Mouse (Mus musculus) limb, embryonic 14.5 days (tissue): ENCODE results near the gene Dnph1. TPM values are rescaled to one million over a fixed set of nuclear protein-coding genes. Genes with fewer than 3 reads are reported as not detected.

Experiments
- ATAC-seq: fragments of 200-750 bp; cut with Nextera tagmentation; 2 replicates; pipeline ENCODE4 v1.8.0; 2017; ENCODE audit warnings: low read depth, moderate number of reproducible peaks, moderate TSS enrichment; ENCODE audit not compliant: low FRiP score
- DNase-seq: peaks from one replicate; pipeline ENCODE4 v3.0.0-alpha.2; 2015; ENCODE audit warnings: low spot score
- H3K27ac ChIP-seq: fragments of 300-500 bp; sonication (generic); replicated peaks from 2 replicates; pipeline ENCODE4 v1.5.1; 2014; ENCODE audit warnings: low read depth, mild to moderate bottlenecking, low read length, moderate library complexity, mixed read lengths
- H3K27me3 ChIP-seq: fragments of 300-500 bp; sonication (generic); 2 replicates; pipeline ENCODE4 v1.6.1; 2014; ENCODE audit warnings: low read length, mixed read lengths; ENCODE audit not compliant: control insufficient read depth, insufficient read depth
- H3K36me3 ChIP-seq: fragments of 300-500 bp; sonication (generic); 2 replicates; pipeline ENCODE4 v1.6.1; 2014; ENCODE audit warnings: mild to moderate bottlenecking, low read length, moderate library complexity, mixed read lengths; ENCODE audit not compliant: control insufficient read depth, insufficient read depth
- H3K4me1 ChIP-seq: fragments of 300-500 bp; sonication (generic); 2 replicates; pipeline ENCODE4 v1.6.1; 2014; ENCODE audit warnings: antibody characterized with exemption, low read length, mixed read lengths; ENCODE audit not compliant: control insufficient read depth, insufficient read depth
- H3K4me2 ChIP-seq: fragments of 300-500 bp; sonication (generic); replicated peaks from 2 replicates; pipeline ENCODE4 v1.6.1; 2014; ENCODE audit warnings: low read depth, mild to moderate bottlenecking, low read length, moderate library complexity; ENCODE audit not compliant: severe bottlenecking
- H3K4me3 ChIP-seq: fragments of 300-500 bp; sonication (generic); replicated peaks from 2 replicates; pipeline ENCODE4 v1.5.1; 2014; ENCODE audit warnings: low read length
- H3K9ac ChIP-seq: fragments of 300-500 bp; sonication (generic); 2 replicates; pipeline ENCODE4 v1.6.1; 2014; ENCODE audit warnings: mild to moderate bottlenecking, low read depth, low read length, moderate library complexity; ENCODE audit not compliant: severe bottlenecking
- H3K9me3 ChIP-seq: fragments of 300-500 bp; sonication (generic); 2 replicates; pipeline ENCODE4 v1.6.1; 2016; ENCODE audit warnings: low read length; ENCODE audit not compliant: control insufficient read depth
- POLR2A ChIP-seq: fragments of 200-500 bp; IDR thresholded peaks from 2 replicates; pipeline ENCODE4 v1.8.0; 2012; ENCODE audit warnings: inconsistent platforms, mild to moderate bottlenecking, moderate library complexity, borderline replicate concordance; ENCODE audit not compliant: insufficient read depth, insufficient read length; ENCODE audit errors: extremely low read depth
- WGBS: fragments of 180-500 bp; shearing (Covaris S2); extraction: QIAGEN DNeasy Blood & Tissue Kit; methylation state at CpG from one replicate; pipeline ENCODE4 v1.1.7; 2014; 5-methylcytosine and 5-hydroxymethylcytosine counted together
- polyA plus RNA-seq, 2 experiments: library from polyadenylated mRNA; depleted of rRNA in 1 of 2; stranded (reverse) in 1 of 2; unstranded in 1 of 2; fragments of >200 nt; fragmentation: Nextera tagmentation in 1 of 2; extraction: Ambion mirVana in 1 of 2; gene quantifications; 2 replicates each; pipeline versions ENCODE4 v1.2.1 to v1.2.3; 2012 to 2014

The Dnph1 gene
- polyA plus RNA-seq, 2 experiments: 30.0 to 37.6 TPM

DNA sequence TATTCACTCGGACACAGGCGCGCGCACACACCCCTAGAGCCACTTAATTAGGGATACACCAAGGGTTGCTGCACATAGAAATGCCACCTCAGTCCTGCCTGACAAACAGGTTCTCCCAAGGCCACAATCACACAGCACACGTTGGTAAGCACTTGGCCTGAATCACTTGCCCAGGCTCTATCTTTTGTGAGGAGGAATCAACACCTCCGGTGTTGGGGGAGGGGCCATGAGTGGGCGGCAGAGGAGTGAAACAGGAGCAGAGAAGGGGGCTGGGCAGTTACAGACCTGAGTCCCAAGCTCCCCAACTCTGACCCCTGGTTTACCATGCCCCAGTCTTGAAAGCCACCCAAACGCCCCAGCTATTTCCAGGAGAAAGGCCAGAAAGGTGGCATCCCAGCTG lies 50.5 kb downstream of the Dnph1 start:
- no peak for TF ChIP-seq POLR2A
- no peak overlapping the region for H3K9ac ChIP-seq
- WGBS: 16% methylated on average over 8 of the region's 8 CpGs
- no peak for DNase-seq
- H3K4me3 ChIP-seq: 0 out of 2 replicates have a peak overlapping the region, but pooled peaks have one; percentile 48
- no peak for ATAC-seq
- peaks cover 46% of the 10 kb centered on the region for H3K36me3 ChIP-seq
- H3K4me1 ChIP-seq: peaks cover 5% of the 10 kb centered on the region; the same call in 1 of the 2 replicates
- no peak overlapping the region for H3K27ac ChIP-seq
- no peaks in the 10 kb centered on the region for H3K27me3 ChIP-seq
- no peaks in the 10 kb centered on the region for H3K9me3 ChIP-seq
- H3K4me2 ChIP-seq: no peak overlapping the region

DNA sequence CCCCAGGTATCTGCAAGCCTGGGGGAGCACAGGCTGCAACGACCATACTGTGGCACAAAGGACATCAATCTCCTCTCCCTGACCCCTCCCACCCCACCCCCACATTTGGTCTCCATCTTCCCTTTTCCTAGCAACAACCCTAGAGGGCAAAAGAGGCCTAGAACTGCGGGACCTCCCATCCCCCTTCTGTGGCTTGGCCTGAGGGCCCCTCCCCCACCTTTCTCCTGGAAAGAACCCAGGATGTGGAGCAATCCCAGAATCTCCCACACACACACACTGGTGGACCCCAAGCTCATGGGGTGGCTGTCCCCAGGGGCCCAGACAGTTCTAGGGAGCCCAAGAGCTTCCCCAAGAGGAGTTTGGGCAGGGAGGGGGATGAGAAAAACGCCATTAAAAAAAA lies 51.4 kb downstream of the Dnph1 start:
- 16% methylated on average over 3 of the region's 3 CpGs for WGBS
- Histone ChIP-seq H3K4me2 (no peak overlapping the region), H3K9ac (no peak overlapping the region), H3K27ac (no peak overlapping the region), H3K4me3 (no peak overlapping the region), H3K36me3 (peaks cover 50% of the 10 kb centered on the region), H3K27me3 (no peaks in the 10 kb centered on the region), H3K4me1 (peaks cover 11% of the 10 kb centered on the region; the same call in 1 of the 2 replicates), H3K9me3 (no peaks in the 10 kb centered on the region)
- no peak for TF ChIP-seq POLR2A
- DNase-seq (no peak), ATAC-seq (no peak)

DNA sequence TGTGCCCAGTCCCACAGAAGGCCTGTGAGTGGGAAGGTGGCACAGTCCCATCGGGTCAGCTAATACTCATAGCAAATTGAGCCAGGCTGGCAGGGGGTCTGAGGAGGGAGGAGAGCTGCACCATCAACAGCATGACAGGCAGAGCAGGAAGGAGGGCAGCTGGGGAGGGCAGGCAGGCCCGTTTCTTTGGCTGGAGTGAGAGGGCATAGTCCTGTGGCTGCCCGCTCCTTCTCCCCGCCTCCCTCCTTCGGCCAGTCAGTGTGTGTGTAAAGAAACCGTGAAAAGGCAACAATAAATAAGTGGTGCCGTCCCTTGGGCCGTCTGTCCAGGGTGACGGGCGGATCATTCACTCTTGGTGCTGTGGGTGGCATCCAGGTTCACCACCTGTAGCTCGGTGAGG lies 52.2 kb downstream of the Dnph1 start:
- H3K27ac ChIP-seq: no peak overlapping the region
- H3K36me3 ChIP-seq: peaks cover 50% of the 10 kb centered on the region
- peaks cover 19% of the 10 kb centered on the region for H3K4me1 ChIP-seq
- H3K4me2 ChIP-seq: no peak overlapping the region
- no peak for ATAC-seq
- H3K4me3 ChIP-seq: no peak overlapping the region
- H3K9me3 ChIP-seq: no peaks in the 10 kb centered on the region
- 65% methylated on average over 11 of the region's 11 CpGs for WGBS
- DNase-seq: no peak
- H3K9ac ChIP-seq: no peak overlapping the region
- no peak for TF ChIP-seq POLR2A
- H3K27me3 ChIP-seq: no peaks in the 10 kb centered on the region

DNA sequence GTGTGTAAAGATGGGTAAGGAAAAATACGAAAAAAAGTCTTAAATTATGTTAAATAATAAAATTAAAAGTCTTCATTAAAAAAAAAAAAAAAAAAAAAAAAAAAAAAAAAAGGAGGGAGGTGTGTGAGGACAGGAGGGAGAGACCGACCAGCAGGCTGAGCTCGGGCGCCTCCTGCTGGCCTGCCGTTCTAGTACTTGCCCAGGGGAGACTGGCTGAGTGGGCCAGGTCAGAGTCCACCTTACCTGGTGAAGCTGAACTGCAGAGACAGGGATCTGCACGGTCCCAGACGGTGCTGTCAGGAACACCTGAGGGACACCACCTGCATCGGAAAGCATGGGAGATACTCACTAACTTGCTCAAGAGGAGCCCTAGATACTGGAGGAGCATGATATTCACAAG lies 52.7 kb downstream of the Dnph1 start:
- no peak for TF ChIP-seq POLR2A
- Histone ChIP-seq H3K27me3 (no peaks in the 10 kb centered on the region), H3K4me2 (no peak overlapping the region), H3K4me3 (no peak overlapping the region), H3K4me1 (peaks cover 24% of the 10 kb centered on the region), H3K27ac (no peak overlapping the region), H3K9me3 (no peaks in the 10 kb centered on the region), H3K36me3 (peaks cover 50% of the 10 kb centered on the region), H3K9ac (no peak overlapping the region)
- DNase-seq (peak; percentile 72), ATAC-seq (no peak)
- whole genome bisulfite sequencing: 26% methylated on average over 8 of the region's 8 CpGs

Other genes with a start within 250 kb of the Dnph1 start
- gene Polr1c, start 248.7 kb upstream of the Dnph1 start, polyA plus RNA-seq (2012; rRNA removed): 112 and 120 TPM in 2 replicates
- gene Polr1c, start 248.7 kb upstream of the Dnph1 start, polyA plus RNA-seq (2014; fragmentation: Nextera tagmentation; extraction: Ambion mirVana): 87.5 and 98.4 TPM in 2 replicates
- gene Yipf3, start 248.6 kb upstream of the Dnph1 start, polyA plus RNA-seq (2012; rRNA removed): 92.5 and 136 TPM in 2 replicates
- gene Yipf3, start 248.6 kb upstream of the Dnph1 start, polyA plus RNA-seq (2014; fragmentation: Nextera tagmentation; extraction: Ambion mirVana): 134 and 142 TPM in 2 replicates
- 4.3 and 5.8 TPM in 2 replicates for gene Lrrc73, start 243.2 kb upstream of the Dnph1 start, polyA plus RNA-seq (2012; rRNA removed)
- 1.4 and 2.0 TPM in 2 replicates for gene Lrrc73, start 243.2 kb upstream of the Dnph1 start, polyA plus RNA-seq (2014; fragmentation: Nextera tagmentation; extraction: Ambion mirVana)
- 117 and 140 TPM in 2 replicates for gene Tjap1, start 213.7 kb upstream of the Dnph1 start, polyA plus RNA-seq (2012; rRNA removed)
- gene Tjap1, start 213.7 kb upstream of the Dnph1 start, polyA plus RNA-seq (2014; fragmentation: Nextera tagmentation; extraction: Ambion mirVana): 50.6 and 64.7 TPM in 2 replicates
- gene Dlk2, start 199.3 kb upstream of the Dnph1 start, polyA plus RNA-seq (2012; rRNA removed): 20.8 and 24.2 TPM in 2 replicates
- gene Dlk2, start 199.3 kb upstream of the Dnph1 start, polyA plus RNA-seq (2014; fragmentation: Nextera tagmentation; extraction: Ambion mirVana): 10.1 and 10.3 TPM in 2 replicates
- gene Abcc10, start 168.4 kb upstream of the Dnph1 start, polyA plus RNA-seq (2012; rRNA removed): 15.5 and 20.9 TPM in 2 replicates
- 5.8 and 7.3 TPM in 2 replicates for gene Abcc10, start 168.4 kb upstream of the Dnph1 start, polyA plus RNA-seq (2014; fragmentation: Nextera tagmentation; extraction: Ambion mirVana)
- gene Zfp318, start 113.0 kb upstream of the Dnph1 start, polyA plus RNA-seq (2012; rRNA removed): 23.0 and 23.7 TPM in 2 replicates
- 18.4 and 22.7 TPM in 2 replicates for gene Zfp318, start 113.0 kb upstream of the Dnph1 start, polyA plus RNA-seq (2014; fragmentation: Nextera tagmentation; extraction: Ambion mirVana)
- gene Crip3, start 67.8 kb upstream of the Dnph1 start, polyA plus RNA-seq (2012; rRNA removed): 4.5 and 6.8 TPM in 2 replicates
- 1.4 and 3.1 TPM in 2 replicates for gene Crip3, start 67.8 kb upstream of the Dnph1 start, polyA plus RNA-seq (2014; fragmentation: Nextera tagmentation; extraction: Ambion mirVana)
- gene Slc22a7, start 58.3 kb upstream of the Dnph1 start, polyA plus RNA-seq (2012; rRNA removed): not detected in 2 replicates
- gene Slc22a7, start 58.3 kb upstream of the Dnph1 start, polyA plus RNA-seq (2014; fragmentation: Nextera tagmentation; extraction: Ambion mirVana): not detected in 2 replicates
- gene Ttbk1, start 9.0 kb upstream of the Dnph1 start, polyA plus RNA-seq (2012; rRNA removed): 0.31 and 0.49 TPM in 2 replicates
- 0.06 and 0.12 TPM in 2 replicates for gene Ttbk1, start 9.0 kb upstream of the Dnph1 start, polyA plus RNA-seq (2014; fragmentation: Nextera tagmentation; extraction: Ambion mirVana)
- gene Cul9, start 49.7 kb downstream of the Dnph1 start, polyA plus RNA-seq (2012; rRNA removed): 21.1 and 25.3 TPM in 2 replicates
- 6.9 and 8.2 TPM in 2 replicates for gene Cul9, start 49.7 kb downstream of the Dnph1 start, polyA plus RNA-seq (2014; fragmentation: Nextera tagmentation; extraction: Ambion mirVana)
- 87.2 and 129 TPM in 2 replicates for gene Srf, start 59.5 kb downstream of the Dnph1 start, polyA plus RNA-seq (2012; rRNA removed)
- gene Srf, start 59.5 kb downstream of the Dnph1 start, polyA plus RNA-seq (2014; fragmentation: Nextera tagmentation; extraction: Ambion mirVana): 9.6 and 10.2 TPM in 2 replicates
- 89.4 and 116 TPM in 2 replicates for gene Ptk7, start 132.8 kb downstream of the Dnph1 start, polyA plus RNA-seq (2012; rRNA removed)
- 73.8 and 84.6 TPM in 2 replicates for gene Ptk7, start 132.8 kb downstream of the Dnph1 start, polyA plus RNA-seq (2014; fragmentation: Nextera tagmentation; extraction: Ambion mirVana)
- 19.5 and 20.4 TPM in 2 replicates for gene Klc4, start 149.3 kb downstream of the Dnph1 start, polyA plus RNA-seq (2012; rRNA removed)
- 19.3 and 21.5 TPM in 2 replicates for gene Klc4, start 149.3 kb downstream of the Dnph1 start, polyA plus RNA-seq (2014; fragmentation: Nextera tagmentation; extraction: Ambion mirVana)
- 68.0 and 91.1 TPM in 2 replicates for gene Mrpl2, start 149.5 kb downstream of the Dnph1 start, polyA plus RNA-seq (2012; rRNA removed)
- 103 and 113 TPM in 2 replicates for gene Mrpl2, start 149.5 kb downstream of the Dnph1 start, polyA plus RNA-seq (2014; fragmentation: Nextera tagmentation; extraction: Ambion mirVana)
- gene Cul7, start 153.6 kb downstream of the Dnph1 start, polyA plus RNA-seq (2012; rRNA removed): 135 and 149 TPM in 2 replicates
- gene Cul7, start 153.6 kb downstream of the Dnph1 start, polyA plus RNA-seq (2014; fragmentation: Nextera tagmentation; extraction: Ambion mirVana): 52.6 and 58.2 TPM in 2 replicates
- 47.2 and 48.5 TPM in 2 replicates for gene Rrp36, start 177.6 kb downstream of the Dnph1 start, polyA plus RNA-seq (2012; rRNA removed)
- gene Rrp36, start 177.6 kb downstream of the Dnph1 start, polyA plus RNA-seq (2014; fragmentation: Nextera tagmentation; extraction: Ambion mirVana): 36.8 and 52.4 TPM in 2 replicates
- gene Mea1, start 182.1 kb downstream of the Dnph1 start, polyA plus RNA-seq (2012; rRNA removed): 75.2 and 97.9 TPM in 2 replicates
- 155 and 156 TPM in 2 replicates for gene Mea1, start 182.1 kb downstream of the Dnph1 start, polyA plus RNA-seq (2014; fragmentation: Nextera tagmentation; extraction: Ambion mirVana)
- gene Klhdc3, start 184.2 kb downstream of the Dnph1 start, polyA plus RNA-seq (2012; rRNA removed): 137 and 172 TPM in 2 replicates
- 122 and 128 TPM in 2 replicates for gene Klhdc3, start 184.2 kb downstream of the Dnph1 start, polyA plus RNA-seq (2014; fragmentation: Nextera tagmentation; extraction: Ambion mirVana)
- 115 and 119 TPM in 2 replicates for gene Ppp2r5d, start 208.4 kb downstream of the Dnph1 start, polyA plus RNA-seq (2012; rRNA removed)
- gene Ppp2r5d, start 208.4 kb downstream of the Dnph1 start, polyA plus RNA-seq (2014; fragmentation: Nextera tagmentation; extraction: Ambion mirVana): 83.2 and 88.7 TPM in 2 replicates
- 56.4 and 77.8 TPM in 2 replicates for gene Pex6, start 214.8 kb downstream of the Dnph1 start, polyA plus RNA-seq (2012; rRNA removed)
- 24.2 and 32.2 TPM in 2 replicates for gene Pex6, start 214.8 kb downstream of the Dnph1 start, polyA plus RNA-seq (2014; fragmentation: Nextera tagmentation; extraction: Ambion mirVana)
- 0.77 and 1.1 TPM in 2 replicates for gene Gnmt, start 232.5 kb downstream of the Dnph1 start, polyA plus RNA-seq (2012; rRNA removed)
- gene Gnmt, start 232.5 kb downstream of the Dnph1 start, polyA plus RNA-seq (2014; fragmentation: Nextera tagmentation; extraction: Ambion mirVana): 0.46 and 0.78 TPM in 2 replicates